Mouse (Mus musculus) myocyte (in vitro differentiated cells): Measurements from ENCODE around the gene Cdca8.

Experiments
- CEBPB ChIP-seq: IDR thresholded peaks from 2 replicates; pipeline ENCODE4 v1.6.1; 2011; ENCODE audit warnings: mild to moderate bottlenecking, moderate library complexity; ENCODE audit not compliant: poor library complexity, insufficient read depth, severe bottlenecking
- E2F4 ChIP-seq: IDR thresholded peaks from one replicate; pipeline ENCODE4 v1.6.1; 2011; ENCODE audit warnings: mild to moderate bottlenecking, control low read depth, moderate library complexity; ENCODE audit not compliant: insufficient read depth
- MAX ChIP-seq: IDR thresholded peaks from one replicate; pipeline ENCODE4 v1.6.1; 2011; ENCODE audit warnings: low read depth, mild to moderate bottlenecking, control low read depth
- MYOD1 ChIP-seq, 3 experiments: IDR thresholded peaks; one replicate each; pipeline ENCODE4 v1.6.1; 2011; ENCODE audit warnings: control low read depth in 2 of 3, low read depth in 2 of 3, mild to moderate bottlenecking in 2 of 3, moderate library complexity in 1 of 3; ENCODE audit not compliant: insufficient read length in 2 of 3, control insufficient read depth in 1 of 3
- MYOG ChIP-seq, 3 experiments: IDR thresholded peaks; one replicate each; pipeline ENCODE4 v1.6.1; 2011; ENCODE audit warnings: control low read depth in 2 of 3, low read depth in 2 of 3, mild to moderate bottlenecking in 2 of 3; ENCODE audit not compliant: insufficient read length in 2 of 3, control insufficient read depth in 1 of 3, insufficient read depth in 1 of 3
- POLR2A ChIP-seq: IDR thresholded peaks from one replicate; pipeline ENCODE4 v1.6.1; 2011; ENCODE audit warnings: low read depth, mild to moderate bottlenecking, control low read depth, moderate library complexity; ENCODE audit not compliant: insufficient read length
- POLR2AphosphoS2 ChIP-seq: IDR thresholded peaks from one replicate; pipeline ENCODE4 v1.6.1; 2011; ENCODE audit warnings: low read depth, control low read depth; ENCODE audit not compliant: insufficient read length
- TCF3 ChIP-seq: IDR thresholded peaks from one replicate; pipeline ENCODE4 v1.6.1; 2011; ENCODE audit warnings: low read depth, control low read depth; ENCODE audit not compliant: insufficient read length
- USF1 ChIP-seq: IDR thresholded peaks from one replicate; pipeline ENCODE4 v1.6.1; 2011; ENCODE audit warnings: low read depth, mild to moderate bottlenecking, control low read depth, moderate library complexity

GRCm38 (mm10) chr4:124970194-124970593 lies 31.1 kb upstream of the Cdca8 start:
- no peak for TF ChIP-seq POLR2A
- no peak for TF ChIP-seq MYOG (IDR thresholded peaks at IDR 0.05; ENCODE audit: control insufficient read depth in 1 of 3, insufficient read depth in 1 of 3, insufficient read length in 2 of 3, low read depth in 2 of 3)
- no peak for TF ChIP-seq MAX
- TF ChIP-seq MYOD1 (IDR thresholded peaks at IDR 0.05; ENCODE audit: control insufficient read depth in 1 of 3, insufficient read length in 2 of 3, low read depth in 2 of 3): no peak
- TF ChIP-seq USF1: no peak
- TF ChIP-seq E2F4: no peak
- TF ChIP-seq CEBPB: no peak
- TF ChIP-seq POLR2AphosphoS2: no peak
- TF ChIP-seq TCF3: no peak
